ENCODE assay signal across 8 mouse cellular contexts in genomic region chr11:120579316-120580107, GRCm38 (mm10). TPM values are rescaled to one million over a fixed set of nuclear protein-coding genes. Genes with fewer than 3 reads are reported as not detected.
DNase-seq lines count a peak whose midpoint lies in the region; ATAC-seq lines count a peak whose summit lies in the region.

No protein-coding gene starts in this region.

- peaks cover 3% of the 10 kb centered on the region for H3K9me3 ChIP-seq in embryonic facial prominence, embryonic 11.5 days (replicated peaks; ENCODE audit: control insufficient read depth, low read length)
- H3K9me3 ChIP-seq in liver, embryonic 15.5 days (replicated peaks): no peaks in the 10 kb centered on the region; the same call in 1 of the 2 replicates
- H3K9me3 ChIP-seq in neural tube, embryonic 11.5 days (ENCODE audit: control insufficient read depth, low read length): peaks cover 3% of the 10 kb centered on the region; the same call in 1 of the 2 replicates

- 61% methylated on average over 15 of the region's 15 CpGs for WGBS in embryonic facial prominence, embryonic 11.5 days
- 54% methylated on average over 15 of the region's 15 CpGs for WGBS in liver, embryonic 15.5 days (ENCODE audit: insufficient replicate concordance)
- WGBS in neural tube, embryonic 11.5 days: 66% methylated on average over 15 of the region's 15 CpGs

- H3K27me3 ChIP-seq in embryonic facial prominence, embryonic 11.5 days (ENCODE audit: control insufficient read depth, insufficient read depth, low read length): no peaks in the 10 kb centered on the region
- H3K27me3 ChIP-seq in liver, embryonic 15.5 days: no peaks in the 10 kb centered on the region
- H3K27me3 ChIP-seq in neural tube, embryonic 11.5 days (ENCODE audit: control insufficient read depth, insufficient read depth, low read length): no peaks in the 10 kb centered on the region

- no peak for ATAC-seq in embryonic facial prominence, embryonic 11.5 days (replicated peaks; ENCODE audit: insufficient number of reproducible peaks, low FRiP score, low TSS enrichment, low read depth)
- no peak for ATAC-seq in liver, embryonic 15.5 days (ENCODE audit: insufficient read depth)
- no peak for ATAC-seq in neural tube, embryonic 11.5 days (ENCODE audit: insufficient read depth, low FRiP score, low TSS enrichment)

- peaks cover 17% of the 10 kb centered on the region for H3K36me3 ChIP-seq in embryonic facial prominence, embryonic 11.5 days (replicated peaks; ENCODE audit: control insufficient read depth, insufficient read depth, low read depth, low read length)
- H3K36me3 ChIP-seq in liver, embryonic 15.5 days (replicated peaks): peaks cover 42% of the 10 kb centered on the region
- H3K36me3 ChIP-seq in neural tube, embryonic 11.5 days (ENCODE audit: control insufficient read depth, insufficient read depth, low read length): peaks cover 23% of the 10 kb centered on the region

- no peak overlapping the region for H3K27ac ChIP-seq in embryonic facial prominence, embryonic 11.5 days (replicated peaks; ENCODE audit: low read depth, low read length)
- H3K27ac ChIP-seq in liver, embryonic 15.5 days (replicated peaks): peak overlapping the region; percentile 88
- H3K27ac ChIP-seq in neural tube, embryonic 11.5 days (ENCODE audit: low read depth, low read length): no peak overlapping the region

- peaks cover 14% of the 10 kb centered on the region for H3K4me1 ChIP-seq in embryonic facial prominence, embryonic 11.5 days (ENCODE audit: control insufficient read depth, insufficient read depth, low read length)
- H3K4me1 ChIP-seq in liver, embryonic 15.5 days (replicated peaks): peaks cover 69% of the 10 kb centered on the region
- peaks cover 8% of the 10 kb centered on the region for H3K4me1 ChIP-seq in neural tube, embryonic 11.5 days (ENCODE audit: control insufficient read depth, insufficient read depth, low read length)

- peak; percentile 91 to 92 for DNase-seq in B cell, adult 2 months
- peak; percentile 22 for DNase-seq in adrenal gland, adult 8-10 months
- DNase-seq in embryonic facial prominence, embryonic 11.5 days (ENCODE audit: low spot score): peak; percentile 93
- peak; percentile 53 to 67 for DNase-seq in heart, adult 9 months (ENCODE audit: low spot score in 2 of 2)
- peak; percentile 77 for DNase-seq in kidney, adult 9 months
- DNase-seq in neural tube, embryonic 11.5 days (ENCODE audit: low spot score): peak; percentile 86
- DNase-seq in testis, postnatal 14 days (ENCODE audit: low spot score): peak; percentile 50

- peak overlapping the region; percentile 94 for H3K4me3 ChIP-seq in embryonic facial prominence, embryonic 11.5 days (ENCODE audit: low read depth, low read length)
- peak overlapping the region; percentile 83 for H3K4me3 ChIP-seq in liver, embryonic 15.5 days (replicated peaks)
- H3K4me3 ChIP-seq in neural tube, embryonic 11.5 days (ENCODE audit: low read depth, low read length): peak overlapping the region; percentile 98

- peak overlapping the region; percentile 90 for H3K4me2 ChIP-seq in embryonic facial prominence, embryonic 11.5 days (ENCODE audit: low read depth, low read length)
- peak overlapping the region; percentile 99 for H3K4me2 ChIP-seq in liver, embryonic 15.5 days
- peak overlapping the region; percentile 96 for H3K4me2 ChIP-seq in neural tube, embryonic 11.5 days (ENCODE audit: low read depth)

- peak overlapping the region; percentile 95 for H3K9ac ChIP-seq in embryonic facial prominence, embryonic 11.5 days (replicated peaks; ENCODE audit: low read length)
- H3K9ac ChIP-seq in liver, embryonic 15.5 days: 0 out of 2 replicates have a peak overlapping the region, but pooled peaks have one; percentile 87
- H3K9ac ChIP-seq in neural tube, embryonic 11.5 days (ENCODE audit: low read length): no peak overlapping the region

RNA-seq across cellular contexts. Expression of gene Arhgdia, which starts 1.9 kb away (rescaled TPM):
- 100 to 1,000 TPM; 356 to 389 (median 365) TPM for total RNA-seq in adrenal gland, adult 8-10 months (2022)
- polyA plus RNA-seq in embryonic facial prominence, embryonic 11.5 days (2014; fragmentation: Nextera tagmentation; extraction: Ambion mirVana): 511 and 567 TPM in 2 replicates
- polyA plus RNA-seq in liver, embryonic 15.5 days (2015; fragmentation: Nextera tagmentation; extraction: Ambion mirVana): 222 and 238 TPM in 2 replicates
- polyA plus RNA-seq in neural tube, embryonic 11.5 days (2014; fragmentation: Nextera tagmentation; extraction: Ambion mirVana): 686 and 719 TPM in 2 replicates

RNA-seq across cellular contexts. Expression of gene P4hb, which starts 6.5 kb away (rescaled TPM):
- total RNA-seq in adrenal gland, adult 8-10 months (2022): 100 to 1,000 TPM; 439 to 580 (median 550) TPM
- polyA plus RNA-seq in embryonic facial prominence, embryonic 11.5 days (2014; fragmentation: Nextera tagmentation; extraction: Ambion mirVana): 626 and 629 TPM in 2 replicates
- polyA plus RNA-seq in liver, embryonic 15.5 days (2015; fragmentation: Nextera tagmentation; extraction: Ambion mirVana): 635 and 803 TPM in 2 replicates
- 562 and 566 TPM in 2 replicates for polyA plus RNA-seq in neural tube, embryonic 11.5 days (2014; fragmentation: Nextera tagmentation; extraction: Ambion mirVana)

RNA-seq across cellular contexts. Expression of gene Alyref, which starts 18.7 kb away (rescaled TPM):
- total RNA-seq in adrenal gland, adult 8-10 months (2022): 100 to 1,000 TPM in 1 of 4 experiments, 10 to 100 TPM in 3; 52.1 to 102 (median 72.7) TPM
- 748 and 893 TPM in 2 replicates for polyA plus RNA-seq in embryonic facial prominence, embryonic 11.5 days (2014; fragmentation: Nextera tagmentation; extraction: Ambion mirVana)
- polyA plus RNA-seq in liver, embryonic 15.5 days (2015; fragmentation: Nextera tagmentation; extraction: Ambion mirVana): 253 and 277 TPM in 2 replicates
- 669 and 698 TPM in 2 replicates for polyA plus RNA-seq in neural tube, embryonic 11.5 days (2014; fragmentation: Nextera tagmentation; extraction: Ambion mirVana)

RNA-seq across cellular contexts. Expression of gene Anapc11, which starts 18.7 kb away (rescaled TPM):
- 100 to 1,000 TPM in 2 of 4 experiments, 10 to 100 TPM in 2; 90.3 to 112 (median 98.6) TPM for total RNA-seq in adrenal gland, adult 8-10 months (2022)
- 177 and 197 TPM in 2 replicates for polyA plus RNA-seq in embryonic facial prominence, embryonic 11.5 days (2014; fragmentation: Nextera tagmentation; extraction: Ambion mirVana)
- 76.2 and 79.0 TPM in 2 replicates for polyA plus RNA-seq in liver, embryonic 15.5 days (2015; fragmentation: Nextera tagmentation; extraction: Ambion mirVana)
- 198 and 199 TPM in 2 replicates for polyA plus RNA-seq in neural tube, embryonic 11.5 days (2014; fragmentation: Nextera tagmentation; extraction: Ambion mirVana)

RNA-seq across cellular contexts. Expression of gene Ppp1r27, which starts 28.6 kb away (rescaled TPM):
- total RNA-seq in adrenal gland, adult 8-10 months (2022): 1 to 10 TPM in 3 of 4 experiments, under 1 TPM in 1; 0.78 to 2.8 (median 1.2) TPM
- polyA plus RNA-seq in embryonic facial prominence, embryonic 11.5 days (2014; fragmentation: Nextera tagmentation; extraction: Ambion mirVana): not detected in 2 replicates
- 0.36 and 0.38 TPM in 2 replicates for polyA plus RNA-seq in liver, embryonic 15.5 days (2015; fragmentation: Nextera tagmentation; extraction: Ambion mirVana)
- not detected in 2 replicates for polyA plus RNA-seq in neural tube, embryonic 11.5 days (2014; fragmentation: Nextera tagmentation; extraction: Ambion mirVana)

Comparison
In these comparisons a context has a peak if more than half of its experiments do, and no peak if none do; other contexts are left out.
1. DNase-seq: peak in every context shown above with its lines; median percentile 93 in embryonic facial prominence, embryonic 11.5 days; 92 in B cell, adult 2 months; 86 in neural tube, embryonic 11.5 days; 77 in kidney, adult 9 months; 60 in heart, adult 9 months; 50 in testis, postnatal 14 days; 22 in adrenal gland, adult 8-10 months.